8 mouse cellular contexts compared by ENCODE assay signal in the genomic region with DNA sequence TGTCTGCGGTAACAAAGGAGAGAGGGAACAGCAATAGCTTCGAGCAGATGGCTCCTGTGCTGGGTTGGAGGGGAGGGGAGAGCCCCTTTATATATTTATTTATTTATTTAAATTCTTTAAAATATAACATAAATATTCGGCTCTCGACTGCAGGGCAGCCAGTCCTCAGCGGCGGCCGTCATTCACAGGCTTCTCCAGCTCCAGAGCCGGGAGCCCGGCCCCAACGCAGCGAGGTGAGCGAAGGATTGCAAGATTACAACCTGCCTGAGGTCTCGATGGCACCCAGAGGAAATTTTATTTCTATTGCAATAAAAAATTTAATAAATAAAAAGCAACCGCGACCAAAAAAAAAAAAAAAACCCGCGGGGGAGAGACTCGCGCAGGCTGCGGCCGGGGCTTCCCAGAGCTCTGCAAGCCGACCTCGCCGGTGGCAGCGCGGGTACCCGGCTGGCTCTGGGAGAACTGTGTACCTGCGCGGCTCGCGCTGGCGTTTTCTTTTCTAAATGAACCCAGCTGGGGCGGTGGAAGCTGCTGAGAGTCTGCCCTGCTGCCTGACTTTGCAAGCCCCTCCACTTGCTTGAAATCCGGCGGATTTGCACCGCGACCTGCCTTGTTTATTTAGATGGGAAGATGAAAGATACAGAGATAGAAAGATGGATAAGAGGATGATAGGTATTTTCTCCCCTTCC. TPM values are rescaled to one million over a fixed set of nuclear protein-coding genes. Genes with fewer than 3 reads are reported as not detected.
DNase-seq lines count a peak whose midpoint lies in the region; ATAC-seq lines count a peak whose summit lies in the region.

No protein-coding gene starts in this region.

- peak overlapping the region; percentile 76 for H3K4me3 ChIP-seq in kidney, embryonic 14.5 days (ENCODE audit: low read length)
- H3K4me3 ChIP-seq in intestine, embryonic 14.5 days (ENCODE audit: low read depth, low read length), result peak overlapping the region; percentile 74

- peak overlapping the region; percentile 97 for H3K4me2 ChIP-seq in kidney, embryonic 14.5 days (replicated peaks; ENCODE audit: low read depth, low read length)
- peak overlapping the region; percentile 93 for H3K4me2 ChIP-seq in intestine, embryonic 14.5 days (ENCODE audit: low read length)

- peaks cover 27% of the 10 kb centered on the region for H3K27me3 ChIP-seq in kidney, embryonic 14.5 days (ENCODE audit: control insufficient read depth, insufficient read depth, low read length)
- H3K27me3 ChIP-seq in intestine, embryonic 14.5 days (replicated peaks; ENCODE audit: control insufficient read depth, insufficient read depth, low read length), result peaks cover 15% of the 10 kb centered on the region; the same call in 1 of the 2 replicates

- 2% methylated on average over 37 of the region's 37 CpGs for WGBS in kidney, embryonic 14.5 days
- WGBS in intestine, embryonic 14.5 days, result 3% methylated on average over 37 of the region's 37 CpGs

- no peaks in the 10 kb centered on the region for H3K36me3 ChIP-seq in kidney, embryonic 14.5 days (ENCODE audit: control insufficient read depth, insufficient read depth, low read length)
- no peaks in the 10 kb centered on the region for H3K36me3 ChIP-seq in intestine, embryonic 14.5 days (ENCODE audit: control insufficient read depth, insufficient read depth, low read length)

- no peak overlapping the region for H3K27ac ChIP-seq in kidney, embryonic 14.5 days (ENCODE audit: low read depth, low read length)
- no peak overlapping the region for H3K27ac ChIP-seq in intestine, embryonic 14.5 days (ENCODE audit: low read depth)

- ATAC-seq in kidney, embryonic 14.5 days (ENCODE audit: low FRiP score, low TSS enrichment), result no peak
- ATAC-seq in intestine, embryonic 14.5 days (replicated peaks; ENCODE audit: low FRiP score, low TSS enrichment, low read depth), result no peak

- no peak overlapping the region for H3K9ac ChIP-seq in kidney, embryonic 14.5 days (ENCODE audit: low read depth, low read length)
- peak overlapping the region; percentile 74; the same call in 1 of the 2 replicates for H3K9ac ChIP-seq in intestine, embryonic 14.5 days (ENCODE audit: low read length)

- no peaks in the 10 kb centered on the region for H3K9me3 ChIP-seq in kidney, embryonic 14.5 days (ENCODE audit: control insufficient read depth, low read length)
- H3K9me3 ChIP-seq in intestine, embryonic 14.5 days (ENCODE audit: control insufficient read depth, low read length), result no peaks in the 10 kb centered on the region

- DNase-seq in kidney, postnatal 25 days, result no peak
- peak; percentile 68 for DNase-seq in embryo, embryonic 10.5 days (ENCODE audit: low spot score)
- peak; percentile 75 for DNase-seq in intestine, embryonic 14.5 days (ENCODE audit: low spot score)
- DNase-seq in retina, embryonic 14.5 days (ENCODE audit: low spot score), result peak; percentile 57
- DNase-seq in frontal cortex, postnatal 10 days (ENCODE audit: low spot score in 2 of 2), result no peak
- no peak for DNase-seq in kidney, adult 9 months
- no peak for DNase-seq in gastrocnemius, postnatal 10 days

- peaks cover 13% of the 10 kb centered on the region for H3K4me1 ChIP-seq in kidney, embryonic 14.5 days (ENCODE audit: control insufficient read depth, insufficient read depth, low read length)
- H3K4me1 ChIP-seq in intestine, embryonic 14.5 days (replicated peaks; ENCODE audit: control insufficient read depth, insufficient read depth, low read length), result peaks cover 32% of the 10 kb centered on the region

RNA-seq across cellular contexts. Expression of gene Bcl11b, which starts 1.6 kb away (rescaled TPM):
- polyA plus RNA-seq in kidney, embryonic 14.5 days (2014; fragmentation: Nextera tagmentation; extraction: Ambion mirVana), result 3.5 and 5.3 TPM in 2 replicates
- 8.3 and 8.8 TPM in 2 replicates for polyA plus RNA-seq in intestine, embryonic 14.5 days (2014; fragmentation: Nextera tagmentation; extraction: Ambion mirVana)
- total RNA-seq in gastrocnemius, postnatal 10 days (2021), result under 1 TPM; 0.21 to 0.27 TPM

Comparison
In these comparisons a context has a peak if more than half of its experiments do, and no peak if none do; other contexts are left out.
1. DNase-seq: peak in embryo, embryonic 10.5 days (single experiment), intestine, embryonic 14.5 days (single experiment) and retina, embryonic 14.5 days (single experiment); none in kidney, postnatal 25 days (0 of 2), frontal cortex, postnatal 10 days (0 of 2), kidney, adult 9 months (single experiment) and gastrocnemius, postnatal 10 days (single experiment).